Mouse (Mus musculus) testis, adult 10 weeks (tissue): Measurements from ENCODE around the gene Cenpk. TPM values are rescaled to one million over a fixed set of nuclear protein-coding genes. Genes with fewer than 3 reads are reported as not detected.

ENCODE experiments used
- polyA plus RNA-seq: library from polyadenylated mRNA; stranded (reverse); fragments of 350-450 nt; fragmentation: Illumina TruSeq; extraction: RNeasy Lipid Tissue Mini Kit (QIAGEN cat#74804); gene quantifications from one replicate; pipeline ENCODE4 v1.2.3, GENCODE M21; 2014; ENCODE audit warnings: low read depth, low replicate concordance

Cenpk gene
- 143 TPM for polyA plus RNA-seq

GRCm38 (mm10) chr13:104228384-104229066 is at the start of gene Cenpk, which contains the start of gene Ppwd1:
Gene Cenpk, plus strand, starts transcription at chr13:104228611.
Gene Ppwd1, minus strand, starts transcription at chr13:104228843.

GRCm38 (mm10) chr13:104178650-104179121 is 49.7 kb upstream of the Cenpk start, which contains the start of gene Trim23:
Gene Trim23, plus strand, starts transcription at chr13:104178797.

GRCm38 (mm10) chr13:104287366-104288225 is 59.2 kb downstream of the Cenpk start, which contains the start of gene Adamts6:
Gene Adamts6, plus strand, starts transcription at chr13:104287835.

Other genes with a start within 250 kb of the Cenpk start
- gene Nln, start 119.0 kb upstream of the Cenpk start, polyA plus RNA-seq = 32.6 TPM
- 4.7 TPM for gene Sgtb, start 118.9 kb upstream of the Cenpk start, polyA plus RNA-seq
- 17.3 TPM for gene Trappc13, start 50.1 kb upstream of the Cenpk start, polyA plus RNA-seq
- 77.0 TPM for gene Trim23, start 49.8 kb upstream of the Cenpk start, polyA plus RNA-seq
- 35.4 TPM for gene Ppwd1, start 232 bp downstream of the Cenpk start, polyA plus RNA-seq
- 1.9 TPM for gene Adamts6, start 59.2 kb downstream of the Cenpk start, polyA plus RNA-seq